Comparison of ENCODE assay signal across 20 mouse cellular contexts in genomic region chr1:185367383-185367782, GRCm38 (mm10).
"Had no signal": no experiment of that assay in that cellular context is flagged by ENCODE, and none has a peak within 500 bp of the region (broad histone marks: within the 10 kb centered on the region; RNA-seq: fewer than 3 reads in every experiment).

No protein-coding gene starts in this region.

- H3K9ac ChIP-seq: liver, embryonic 13.5 days; neural tube, embryonic 12.5 days; neural tube, embryonic 15.5 days; stomach, embryonic 15.5 days had no signal

- H3K27ac ChIP-seq: kidney, postnatal 0 days; layer of hippocampus, adult 2 months; left cerebral cortex, adult 2 months; liver, embryonic 13.5 days; neural tube, embryonic 12.5 days; neural tube, embryonic 15.5 days; stomach, embryonic 15.5 days had no signal

- DNase-seq: kidney, postnatal 25 days; layer of hippocampus, adult 9-11 months; layer of hippocampus, postnatal 36 days; liver, embryonic 13.5 days; lung, adult 2 months; lung, postnatal 14 days; lung, postnatal 4 days; midbrain, embryonic 14.5 days; right cerebral cortex, adult 18-20 months; right cerebral cortex, postnatal 14 days; right cerebral cortex, postnatal 4 days; spleen, adult 18-20 months; thymus, postnatal 25 days had no signal

- H3K9me3 ChIP-seq: liver, embryonic 13.5 days; neural tube, embryonic 12.5 days; neural tube, embryonic 15.5 days; stomach, embryonic 15.5 days had no signal

- H3K4me2 ChIP-seq: liver, embryonic 13.5 days; midbrain, embryonic 11.5 days; neural tube, embryonic 12.5 days; neural tube, embryonic 15.5 days; stomach, embryonic 15.5 days had no signal

- H3K27me3 ChIP-seq: liver, embryonic 13.5 days; neural tube, embryonic 12.5 days; neural tube, embryonic 15.5 days; stomach, embryonic 15.5 days had no signal

- H3K4me3 ChIP-seq: layer of hippocampus, adult 2 months; left cerebral cortex, adult 2 months; liver, embryonic 13.5 days; neural tube, embryonic 12.5 days; neural tube, embryonic 15.5 days; stomach, embryonic 15.5 days had no signal
